Mouse (Mus musculus) erythroid progenitor cell, adult 5-6 weeks (primary cell): ENCODE measurements around the gene Nicn1. TPM values are rescaled to one million over a fixed set of nuclear protein-coding genes. Genes with fewer than 3 reads are reported as not detected.
"Not testable (repeated sequence)": the region's sequence is repeated elsewhere in the genome, so short reads cannot be mapped to it uniquely, and the experiment has no call there.

ENCODE experiments used
- ATAC-seq: replicated peaks from 2 replicates; pipeline ENCODE4 v1.8.0; 2016; ENCODE audit warnings: moderate number of reproducible peaks, mild to moderate bottlenecking, moderate TSS enrichment, inconsistent platforms; ENCODE audit not compliant: poor library complexity, low FRiP score, severe bottlenecking
- total RNA-seq, 2 experiments: library from RNA; stranded (forward) in 1 of 2; stranded (reverse) in 1 of 2; fragments of 150-400 nt in 1 of 2; fragments of 186-747, 209-891 nt in 1 of 2; gene quantifications; 2 replicates each; pipeline versions ENCODE4 v1.2.3 to v1.2.4; 2015 to 2017; ENCODE audit warnings: low replicate concordance in 2 of 2

Nicn1 gene
- total RNA-seq, 2 experiments from 2014 or later = 0.91 TPM; not detected in 1

DNA sequence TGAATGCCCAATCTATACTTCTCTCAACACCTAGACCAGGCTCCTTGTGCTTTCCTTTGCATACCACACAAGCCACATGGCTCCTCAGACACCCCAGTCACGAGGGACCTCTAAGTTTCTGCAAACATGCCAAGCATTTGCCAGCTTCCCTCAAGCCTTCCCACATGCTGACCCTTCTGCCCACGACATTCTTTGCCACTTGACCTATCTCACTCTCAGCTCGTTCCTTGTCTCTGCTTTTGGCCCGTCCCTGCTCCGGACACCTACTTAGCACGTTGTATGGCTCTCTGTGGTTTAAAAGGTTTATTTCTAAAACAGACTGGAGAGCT lies 14.9 kb upstream of the Nicn1 start:
- ATAC-seq = no peak

DNA sequence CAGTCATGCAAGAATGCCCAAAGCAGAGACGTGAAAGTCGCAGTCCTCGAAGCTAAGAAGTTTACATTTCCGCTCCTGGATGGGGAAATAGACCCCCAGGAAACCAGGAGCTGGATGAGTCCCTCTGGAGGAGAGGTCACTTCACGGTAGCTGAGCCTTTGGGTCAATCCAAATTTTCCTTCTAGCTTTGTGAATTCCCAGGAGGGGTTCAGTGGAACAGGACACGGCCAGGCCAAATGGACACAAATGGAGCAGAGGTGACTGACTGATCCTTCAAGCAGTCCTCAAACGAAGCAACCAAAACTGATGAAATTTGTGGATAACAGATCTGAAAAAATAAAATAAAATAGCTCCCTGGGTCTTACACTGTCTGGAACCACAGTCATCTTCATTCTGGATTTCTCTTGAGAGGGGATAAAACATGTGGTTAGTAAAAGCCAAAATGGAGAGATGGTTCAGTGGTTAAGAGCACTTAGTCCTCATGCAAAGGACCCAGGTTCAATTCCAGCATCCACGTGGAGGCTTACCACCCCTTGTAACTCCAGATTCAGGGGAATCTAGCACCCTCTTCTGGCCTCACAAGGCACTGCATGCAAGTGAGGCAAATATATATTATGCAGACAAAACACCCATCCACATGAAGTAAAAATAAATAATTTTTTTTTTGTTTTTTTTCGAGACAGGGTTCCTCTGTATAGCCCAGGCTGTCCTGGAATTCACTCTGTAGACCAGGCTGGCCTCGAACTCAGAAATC lies 11.4 kb upstream of the Nicn1 start:
- peak; percentile 63; the same call in 1 of the 2 replicates for ATAC-seq

DNA sequence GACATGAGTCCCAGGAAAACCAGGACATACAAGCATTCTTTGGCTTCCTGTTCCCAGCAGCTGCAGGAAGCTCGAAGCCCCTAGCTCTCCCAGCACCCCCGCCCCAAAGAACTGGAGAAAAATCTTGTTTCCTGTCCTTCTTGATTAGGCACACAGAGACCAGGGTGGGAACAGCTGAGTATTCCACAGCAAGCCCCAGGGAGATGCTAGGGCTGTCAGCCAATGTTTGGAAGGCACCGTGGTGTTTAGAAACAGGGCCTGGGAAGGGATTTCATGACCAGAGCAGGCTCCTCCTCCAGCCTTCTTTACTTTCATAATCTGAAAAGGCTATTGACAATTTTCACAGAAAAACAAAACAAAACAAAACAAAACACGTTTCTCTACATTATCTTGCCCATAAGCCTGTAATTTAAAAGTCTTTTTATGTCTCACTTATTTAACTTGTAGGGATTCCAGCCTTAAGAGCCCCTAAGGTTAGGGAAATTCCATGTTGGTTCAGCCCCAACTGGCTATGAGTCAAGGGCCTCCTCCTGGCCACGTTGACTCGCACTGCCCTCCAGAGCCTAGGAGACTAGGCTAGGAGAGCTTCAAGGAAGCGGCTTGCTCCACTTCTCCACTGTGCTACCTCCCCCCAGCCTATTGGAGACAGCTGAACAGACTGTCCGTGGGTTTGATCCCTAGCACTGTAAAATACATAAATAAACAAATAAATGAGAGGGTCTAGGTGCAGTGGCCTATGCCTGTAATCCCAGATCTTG lies 10.0 kb upstream of the Nicn1 start:
- no peak for ATAC-seq

DNA sequence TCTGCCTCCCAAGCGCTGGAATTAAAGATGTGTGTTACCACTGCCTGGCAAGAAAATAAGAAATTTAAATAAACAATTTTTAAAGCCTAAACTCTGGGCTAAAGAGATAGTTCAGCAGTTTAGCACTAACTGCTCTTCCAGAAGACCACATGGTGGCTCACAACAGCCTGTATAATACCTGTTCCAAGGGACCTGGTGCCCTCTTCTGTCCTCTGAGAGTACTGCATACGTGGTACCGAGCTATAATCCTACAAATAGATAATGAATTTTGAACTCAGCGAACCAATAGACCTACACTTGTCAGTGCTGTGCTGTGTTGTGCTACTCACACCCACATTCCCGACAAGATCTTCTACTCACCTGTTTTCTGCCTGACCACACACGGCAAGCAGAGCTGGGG lies 5.8 kb upstream of the Nicn1 start:
- ATAC-seq = peak; percentile 97

DNA sequence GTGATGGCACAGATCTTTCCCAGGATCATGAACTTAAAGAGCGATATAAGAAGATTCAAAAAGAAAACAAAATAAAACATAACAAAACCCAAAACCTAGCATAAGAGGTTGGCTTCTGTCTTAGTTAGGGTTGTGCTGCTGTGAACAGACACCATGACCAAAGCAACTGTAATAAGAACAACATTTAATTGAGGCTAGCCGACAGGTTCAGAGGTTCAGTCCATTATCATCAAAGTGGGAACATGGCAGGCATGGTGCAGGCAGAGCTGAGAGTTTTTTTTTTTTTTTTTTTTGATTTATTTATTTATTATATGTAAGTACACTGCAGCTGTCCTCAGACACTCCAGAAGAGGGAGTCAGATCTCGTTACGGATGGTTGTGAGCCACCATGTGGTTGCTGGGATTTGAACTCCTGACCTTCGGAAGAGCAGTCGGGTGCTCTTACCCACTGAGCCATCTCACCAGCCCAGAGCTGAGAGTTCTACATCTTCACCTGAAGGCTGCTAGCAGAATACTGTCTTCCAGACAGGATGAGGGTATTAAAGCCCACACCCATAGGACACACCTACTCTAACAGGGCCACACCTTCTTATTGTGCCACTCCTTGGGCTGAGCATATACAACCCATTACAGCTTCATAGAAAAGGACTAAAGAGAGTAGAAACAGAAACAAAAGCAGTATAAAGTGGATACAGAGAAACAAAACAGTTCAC lies 2.5 kb upstream of the Nicn1 start:
- ATAC-seq = not testable (repeated sequence)

DNA sequence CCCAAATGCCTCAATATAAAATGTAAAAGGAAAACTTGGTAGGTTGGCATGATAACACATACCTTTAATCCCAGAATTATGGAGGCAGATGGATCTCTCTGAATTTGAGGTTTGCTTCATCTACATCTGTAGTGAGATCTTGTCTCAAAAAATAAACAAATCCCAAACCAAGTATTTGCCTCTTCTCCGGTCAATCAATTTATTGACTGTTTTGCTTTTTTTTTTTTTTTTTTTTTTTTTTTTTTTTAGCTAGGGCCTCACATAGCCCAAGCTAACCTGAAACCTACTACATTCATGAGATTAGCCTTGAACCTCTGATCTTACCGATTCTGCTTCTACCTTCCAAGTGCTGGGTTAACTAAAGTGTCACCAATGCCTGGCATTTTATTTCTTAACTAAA lies 882 bp upstream of the Nicn1 start:
- ATAC-seq = no peak

DNA sequence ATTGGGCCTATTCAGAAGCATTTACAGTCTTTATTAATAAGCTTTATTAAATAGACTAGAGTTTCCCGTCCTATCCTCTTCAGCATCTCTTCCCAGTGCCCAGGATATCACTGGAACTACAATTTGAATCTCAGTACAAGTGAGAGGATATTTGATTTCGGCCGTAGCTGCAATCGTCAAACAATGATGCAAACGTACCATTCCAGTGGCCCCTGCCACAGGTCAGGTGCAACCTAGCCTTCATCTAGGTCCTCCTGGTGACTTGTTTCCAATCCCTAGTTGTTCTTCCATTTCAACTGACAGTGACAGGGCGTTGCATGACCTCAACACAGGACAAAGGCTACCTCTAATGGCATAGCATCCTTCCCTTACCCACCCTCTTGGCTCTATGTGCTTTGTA lies 544 bp downstream of the Nicn1 start:
- no peak for ATAC-seq

DNA sequence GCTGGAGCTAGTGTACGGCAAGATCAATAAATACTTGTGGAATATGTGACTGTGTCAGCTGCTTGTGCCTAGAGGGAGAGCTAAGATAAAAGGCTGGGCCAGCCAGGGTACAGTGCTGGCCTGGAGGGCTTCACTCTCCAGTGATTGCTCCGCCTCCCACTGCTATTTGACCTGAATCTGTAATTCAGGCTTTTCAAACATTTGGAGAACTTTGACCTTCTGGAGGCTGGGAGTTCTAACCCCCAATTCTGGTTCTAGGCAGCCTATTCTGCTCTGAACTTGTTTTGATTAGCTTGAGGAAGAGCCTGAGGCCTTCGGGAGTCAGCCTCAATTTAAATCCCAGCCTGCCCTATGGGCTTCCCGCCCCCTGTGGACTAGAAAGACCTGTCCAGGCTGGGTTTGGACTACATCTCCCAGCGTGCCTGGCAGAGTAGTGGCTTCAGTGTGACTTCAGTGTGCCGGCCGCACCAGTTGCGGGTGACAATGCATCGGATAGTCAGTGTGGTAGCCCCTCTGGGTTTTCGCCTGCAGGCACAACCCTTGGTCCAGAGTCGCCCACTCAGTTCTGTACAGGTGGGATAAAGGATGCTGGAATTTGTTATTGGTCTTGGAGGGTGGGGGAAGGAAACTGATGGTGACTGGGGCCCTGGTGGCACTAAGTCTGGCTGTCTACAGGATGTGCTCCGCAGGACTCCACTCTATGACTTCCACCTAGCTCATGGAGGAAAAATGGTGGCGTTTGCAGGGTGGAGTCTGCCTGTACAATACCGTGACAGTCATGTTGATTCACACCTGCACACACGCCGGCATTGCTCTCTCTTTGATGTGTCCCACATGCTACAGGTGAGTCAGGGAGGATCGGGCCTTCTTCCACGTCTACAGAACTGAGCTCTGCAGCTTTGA lies 6.5 kb downstream of the Nicn1 start, which contains the start of gene Amt:
Gene Amt (plus strand): TSS at position 401 of the 903 bp plus-strand sequence.
- ATAC-seq = no peak

DNA sequence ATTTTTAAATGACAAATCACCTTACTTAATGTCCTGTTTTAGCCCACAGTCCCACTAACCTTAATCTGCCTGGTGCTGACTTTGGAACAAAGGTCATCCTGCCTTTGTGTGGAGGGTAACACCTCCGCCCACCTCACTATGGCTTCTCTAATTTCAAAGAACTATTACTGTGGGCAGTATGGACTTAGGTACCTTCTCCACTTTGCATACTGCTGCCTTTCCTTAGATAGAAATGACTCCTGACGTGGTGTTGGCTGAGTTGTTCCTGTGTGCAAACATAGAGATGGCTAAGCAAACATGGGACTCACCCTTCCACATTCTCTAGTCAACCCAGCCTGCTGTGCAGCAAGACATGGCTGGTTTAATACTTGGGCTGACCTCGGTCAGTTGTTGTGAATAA lies 11.6 kb downstream of the Nicn1 start:
- ATAC-seq = no peak

DNA sequence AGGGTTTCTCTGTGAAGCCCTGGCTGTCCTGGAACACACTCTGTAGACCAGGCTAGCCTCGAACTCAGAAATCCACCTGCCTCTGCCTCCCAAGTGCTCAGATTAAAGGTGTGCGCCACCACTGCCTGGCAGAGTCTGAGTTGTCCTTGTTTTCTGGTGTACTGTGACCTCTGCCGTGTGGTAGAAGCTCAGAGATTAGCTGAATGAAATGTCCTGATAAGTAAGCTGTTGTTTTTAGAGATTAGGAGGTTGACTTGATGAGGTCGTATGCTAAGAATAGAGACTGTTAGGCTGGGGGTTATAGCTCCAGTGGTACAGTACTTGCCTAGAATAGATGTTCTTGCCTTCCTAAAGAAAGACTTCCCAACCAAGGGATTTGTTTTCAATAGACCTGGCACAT lies 14.5 kb downstream of the Nicn1 start:
- no peak for ATAC-seq

DNA sequence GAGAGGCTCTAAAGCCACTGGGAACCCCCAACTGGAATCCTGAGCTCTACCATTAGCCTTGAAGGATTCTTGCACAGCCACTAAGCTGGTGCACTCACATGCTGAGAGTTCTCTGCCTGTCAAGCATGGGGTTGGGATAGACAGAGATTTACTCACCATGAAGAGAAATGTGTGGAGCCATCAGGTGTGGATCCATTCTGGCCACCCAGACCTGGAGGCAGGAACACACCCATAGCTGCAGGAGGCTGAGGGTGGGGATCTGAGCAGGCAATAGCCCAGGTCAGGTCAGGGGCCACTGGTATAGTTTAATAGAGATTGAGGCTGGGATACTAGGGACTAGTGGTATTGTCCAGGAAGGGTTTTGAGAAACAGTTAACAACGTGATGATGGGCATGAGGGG lies 14.9 kb downstream of the Nicn1 start:
- peak; percentile 42 for ATAC-seq

DNA sequence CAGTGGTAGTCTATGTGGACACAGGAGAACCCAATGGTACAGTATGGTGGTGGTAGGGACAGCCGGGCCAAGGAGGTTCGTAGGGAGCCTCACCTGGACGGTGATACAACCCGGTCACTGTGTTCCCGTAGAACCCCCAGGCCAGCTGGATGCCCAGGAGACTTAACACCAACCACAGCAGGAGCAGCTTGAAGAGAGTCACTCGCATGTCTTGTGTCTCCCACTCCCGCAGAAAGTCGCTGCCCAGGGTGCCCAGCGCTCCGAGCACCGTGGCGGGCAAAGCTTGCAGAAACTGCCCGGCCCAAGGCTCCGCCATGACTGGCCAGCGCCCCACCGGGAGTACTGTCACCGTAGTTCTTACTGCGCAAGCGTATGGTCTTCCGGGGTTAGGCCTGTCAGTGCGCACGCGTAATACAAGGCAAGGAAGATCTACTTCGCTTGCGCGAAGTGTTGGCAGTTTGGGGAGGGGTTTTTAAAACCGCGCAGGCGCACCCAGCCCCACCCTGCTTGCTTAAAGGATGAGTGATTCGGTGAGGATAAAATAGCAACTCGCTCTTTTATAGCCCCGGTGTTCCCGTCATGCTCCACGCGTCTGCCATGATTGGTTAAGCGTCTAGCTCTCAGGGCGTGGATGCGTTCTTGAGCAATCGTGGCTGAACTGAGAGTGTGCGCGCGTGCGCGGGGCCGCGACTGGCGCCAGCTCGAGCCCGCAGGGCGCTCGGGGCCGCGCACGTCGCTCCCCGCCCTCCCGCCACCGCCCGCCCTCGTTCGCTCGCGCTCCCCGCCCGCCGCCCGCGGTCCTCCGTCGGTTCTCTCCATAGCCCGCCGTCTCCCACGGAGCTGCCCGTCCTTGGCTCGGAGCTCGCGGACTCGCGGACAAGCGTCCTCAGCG lies 15.6 kb downstream of the Nicn1 start, which contains the start of the genes Rhoa and Tcta:
Gene Rhoa (plus strand): TSS at position 501 of the 892 bp plus-strand sequence.
Gene Tcta (minus strand): TSS at position 532 of the 892 bp plus-strand sequence.
- ATAC-seq = peak; percentile 86

DNA sequence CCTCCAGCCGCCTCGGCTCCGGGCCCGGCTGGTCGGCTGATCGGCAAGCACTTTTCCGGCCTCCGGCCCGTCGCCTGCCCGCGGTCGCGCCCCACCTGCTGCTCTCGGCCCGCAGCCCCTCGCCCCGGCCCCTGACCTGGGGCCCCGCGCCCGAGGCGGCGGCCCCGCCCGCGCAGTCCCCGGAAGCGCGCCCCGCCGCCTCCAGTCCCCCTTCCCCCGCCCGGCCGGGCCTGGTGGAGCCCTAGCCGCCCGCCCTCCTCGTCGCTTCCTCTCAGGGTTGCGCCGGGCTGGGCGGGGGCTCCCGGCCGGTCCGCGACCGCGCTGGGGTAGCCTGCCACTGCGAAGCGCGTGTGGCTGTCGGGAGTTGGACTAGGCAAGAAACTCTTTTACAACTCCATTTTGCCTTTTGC lies 16.3 kb downstream of the Nicn1 start:
- peak; percentile 62 for ATAC-seq

DNA sequence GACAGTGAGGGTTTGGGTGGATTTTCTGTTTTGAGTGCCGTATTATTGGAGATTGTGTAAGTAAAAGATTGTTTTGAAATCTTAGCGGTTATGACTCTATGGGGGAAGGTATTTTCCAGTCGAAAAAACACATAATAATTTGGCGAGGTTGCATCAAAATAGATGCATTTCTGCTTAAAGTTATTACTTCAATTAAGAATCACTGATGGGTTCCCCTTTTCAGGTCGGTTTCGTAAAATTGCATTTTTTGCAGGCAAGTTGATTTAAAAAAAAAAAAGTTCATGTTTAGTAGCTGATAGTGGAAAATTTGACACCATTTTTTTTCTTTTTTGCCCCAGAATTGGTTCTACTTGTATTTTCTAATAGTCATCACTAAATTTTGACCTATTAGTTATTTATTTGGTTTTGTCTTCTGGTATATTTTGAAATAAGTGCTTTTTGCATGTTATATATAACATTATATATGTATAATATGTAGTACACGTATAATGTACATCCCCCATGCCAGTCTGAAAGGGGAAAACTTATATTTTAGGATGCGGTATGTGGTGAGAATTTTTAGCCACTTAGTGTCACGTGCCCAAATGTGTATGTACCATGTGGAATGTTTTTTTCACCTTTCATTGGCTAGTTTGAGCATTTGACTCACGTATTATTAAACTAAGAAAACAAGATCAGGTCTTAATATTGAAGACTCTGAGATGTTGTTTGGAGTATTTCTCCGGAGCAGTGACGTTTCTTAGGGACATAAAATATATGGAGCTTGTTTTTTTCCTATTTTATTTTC lies 17.0 kb downstream of the Nicn1 start:
- no peak for ATAC-seq

DNA sequence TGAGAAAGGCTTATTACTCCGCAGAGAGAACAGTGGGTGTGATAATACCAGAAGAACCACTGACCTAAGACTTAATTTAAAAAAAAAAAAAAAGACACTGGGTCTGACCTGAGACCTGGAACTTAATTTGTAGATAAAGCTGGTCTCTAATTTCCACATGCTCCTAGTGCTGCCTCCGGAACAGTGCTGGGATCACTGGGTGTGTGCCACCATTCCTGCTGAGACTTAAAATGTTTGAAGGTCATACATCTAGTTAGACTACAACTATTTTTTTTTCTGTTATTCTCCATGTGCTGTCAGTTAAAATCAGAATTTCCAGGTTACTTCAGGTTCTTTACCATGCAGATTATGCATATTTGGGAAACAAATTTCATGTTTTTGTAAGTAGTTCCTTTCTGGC lies 17.9 kb downstream of the Nicn1 start:
- ATAC-seq = no peak

DNA sequence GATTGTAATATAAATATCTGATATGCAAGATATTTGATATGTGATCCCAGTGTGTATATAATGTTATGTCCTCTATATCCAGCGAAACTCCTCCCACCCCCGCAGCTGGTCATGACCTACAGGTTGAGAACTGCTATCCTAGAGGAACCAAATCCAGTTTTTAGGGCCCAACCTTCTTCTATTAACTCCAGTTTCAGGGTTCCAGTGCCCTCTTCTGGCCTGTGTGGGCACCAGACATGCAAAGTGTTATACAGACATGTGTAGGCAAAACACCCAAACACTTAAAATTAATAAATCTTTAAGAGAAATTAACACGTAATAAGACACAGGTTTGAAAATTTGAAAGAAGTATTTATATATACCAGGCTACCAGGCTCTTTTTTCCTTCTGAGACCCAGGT lies 27.3 kb downstream of the Nicn1 start:
- ATAC-seq = 0 out of 2 replicates have a peak, but pooled peaks have one; percentile 59

DNA sequence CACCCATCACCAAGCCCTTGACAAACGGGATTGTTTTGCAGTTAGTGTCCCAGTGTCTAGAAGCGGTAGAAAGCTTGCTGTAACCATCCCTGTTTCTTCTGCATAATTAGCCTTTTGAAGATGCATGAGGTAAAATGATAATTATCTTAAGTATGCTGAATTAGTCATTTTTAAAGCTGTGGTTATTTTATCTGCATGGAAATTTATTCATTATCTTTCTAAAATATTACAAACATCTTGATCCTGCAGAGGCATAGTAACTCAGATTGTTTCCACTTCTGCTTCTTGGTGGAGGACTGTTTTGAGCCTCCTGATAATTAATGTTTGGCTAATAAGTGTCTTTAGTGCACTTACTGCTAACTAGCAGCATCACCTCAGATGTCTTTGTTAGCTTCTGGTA lies 28.2 kb downstream of the Nicn1 start:
- ATAC-seq = no peak

DNA sequence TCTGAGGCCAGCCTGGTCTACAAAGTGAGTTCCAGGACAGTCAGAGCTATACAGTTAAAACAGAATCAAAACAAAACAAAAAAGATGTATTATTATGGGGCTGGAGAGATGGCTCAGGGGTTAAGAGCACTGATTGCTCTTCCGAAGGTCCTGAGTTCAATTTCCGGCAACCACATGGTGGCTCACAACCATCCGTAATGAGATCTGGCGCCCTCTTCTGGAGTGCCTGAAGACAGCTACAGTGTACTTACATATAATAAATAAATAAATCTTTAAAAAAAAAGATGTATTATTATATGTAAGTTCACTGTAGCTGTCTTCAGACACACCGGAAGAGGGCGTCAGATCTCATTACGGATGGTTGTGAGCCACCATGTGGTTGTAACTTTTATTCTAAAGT lies 31.8 kb downstream of the Nicn1 start:
- not testable (repeated sequence) for ATAC-seq
